Mouse (Mus musculus) forebrain, embryonic 12.5 days (tissue): ENCODE measurements around the gene Gm20388. TPM values are rescaled to one million over a fixed set of nuclear protein-coding genes. Genes with fewer than 3 reads are reported as not detected.

Experiments
- ATAC-seq: fragments of 200-750 bp; cut with Nextera tagmentation; 2 replicates; pipeline ENCODE4 v1.8.0; 2017; ENCODE audit warnings: moderate TSS enrichment; ENCODE audit not compliant: low FRiP score
- H3K27ac ChIP-seq: fragments of 300-500 bp; sonication (generic); 2 replicates; pipeline ENCODE4 v1.5.1; 2016; ENCODE audit warnings: mild to moderate bottlenecking
- H3K27me3 ChIP-seq: fragments of 300-500 bp; sonication (generic); 2 replicates; pipeline ENCODE4 v1.6.1; 2016; ENCODE audit warnings: mild to moderate bottlenecking
- H3K36me3 ChIP-seq: fragments of 300-500 bp; sonication (generic); replicated peaks from 2 replicates; pipeline ENCODE4 v1.6.1; 2016; ENCODE audit warnings: mild to moderate bottlenecking
- H3K4me1 ChIP-seq: fragments of 300-500 bp; sonication (generic); 2 replicates; pipeline ENCODE4 v1.6.1; 2016
- H3K4me2 ChIP-seq: fragments of 300-500 bp; sonication (generic); 2 replicates; pipeline ENCODE4 v1.6.1; 2016; ENCODE audit warnings: mild to moderate bottlenecking, moderate library complexity
- H3K4me3 ChIP-seq: fragments of 300-500 bp; sonication (generic); replicated peaks from 2 replicates; pipeline ENCODE4 v1.5.1; 2016; ENCODE audit warnings: mild to moderate bottlenecking
- H3K9ac ChIP-seq: fragments of 300-500 bp; sonication (generic); 2 replicates; pipeline ENCODE4 v1.6.1; 2016; ENCODE audit warnings: mild to moderate bottlenecking
- H3K9me3 ChIP-seq: fragments of 300-500 bp; sonication (generic); 2 replicates; pipeline ENCODE4 v1.6.1; 2016
- WGBS: fragments of 180-500 bp; shearing (Covaris S2); methylation state at CpG from one replicate; pipeline ENCODE4 v1.1.7; 2016; 5-methylcytosine and 5-hydroxymethylcytosine counted together
- polyA plus RNA-seq: library from polyadenylated mRNA; unstranded; fragments of >200 nt; fragmentation: Nextera tagmentation; extraction: Ambion mirVana; gene quantifications from 2 replicates; pipeline ENCODE4 v1.2.1, GENCODE M21; 2016

Gm20388 gene
- polyA plus RNA-seq, 1 experiment from 2014 or later: not detected

GRCm38 (mm10) chr8:121844765-121845164 lies 1934.1 kb downstream of the Gm20388 start:
- no peak for ATAC-seq

GRCm38 (mm10) chr8:121846815-121847214 lies 1936.2 kb downstream of the Gm20388 start:
- Histone ChIP-seq H3K9ac (no peak overlapping the region; the same call in 1 of the 2 replicates), H3K4me1 (peaks cover 17% of the 10 kb centered on the region), H3K27me3 (0 out of 2 replicates have a peak, but pooled peaks cover 7% of the 10 kb centered on the region), H3K36me3 (no peaks in the 10 kb centered on the region; the same call in 1 of the 2 replicates), H3K4me2 (no peak overlapping the region), H3K4me3 (no peak overlapping the region), H3K27ac (no peak overlapping the region), H3K9me3 (no peaks in the 10 kb centered on the region)
- ATAC-seq: no peak

More at GRCm38 (mm10) chr8:121844765-121845164, 1934.1 kb downstream of the Gm20388 start:
- Histone ChIP-seq H3K9me3 (no peaks in the 10 kb centered on the region), H3K27me3 (0 out of 2 replicates have a peak, but pooled peaks cover 7% of the 10 kb centered on the region), H3K4me3 (no peak overlapping the region), H3K27ac (no peak overlapping the region), H3K4me1 (0 out of 2 replicates have a peak, but pooled peaks cover 2% of the 10 kb centered on the region), H3K9ac (no peak overlapping the region), H3K36me3 (peaks cover 5% of the 10 kb centered on the region; the same call in 1 of the 2 replicates), H3K4me2 (no peak overlapping the region)
- WGBS: 52% methylated on average over 6 of the region's 7 CpGs

- H3K4me2 ChIP-seq: no peak overlapping the region
- 0 out of 2 replicates have a peak, but pooled peaks cover 7% of the 10 kb centered on the region for H3K27me3 ChIP-seq
- no peaks in the 10 kb centered on the region; the same call in 1 of the 2 replicates for H3K36me3 ChIP-seq
- ATAC-seq: no peak
- no peak overlapping the region for H3K4me3 ChIP-seq
- H3K9me3 ChIP-seq: no peaks in the 10 kb centered on the region
- H3K27ac ChIP-seq: no peak overlapping the region
- 75% methylated on average over 10 of the region's 10 CpGs for WGBS
- peaks cover 18% of the 10 kb centered on the region for H3K4me1 ChIP-seq
- H3K9ac ChIP-seq: no peak overlapping the region
Observed at GRCm38 (mm10) chr8:121847261-121847822, 1936.7 kb downstream of the Gm20388 start.

- Histone ChIP-seq H3K4me1 (peaks cover 18% of the 10 kb centered on the region), H3K4me3 (no peak overlapping the region), H3K4me2 (no peak overlapping the region), H3K36me3 (no peaks in the 10 kb centered on the region), H3K9me3 (no peaks in the 10 kb centered on the region), H3K27me3 (0 out of 2 replicates have a peak, but pooled peaks cover 7% of the 10 kb centered on the region), H3K27ac (no peak overlapping the region), H3K9ac (no peak overlapping the region)
- WGBS: 73% methylated on average over 6 of the region's 6 CpGs
- ATAC-seq: no peak
Observed at GRCm38 (mm10) chr8:121847987-121848386, 1937.3 kb downstream of the Gm20388 start.

- H3K27ac ChIP-seq: no peak overlapping the region
- no peaks in the 10 kb centered on the region for H3K9me3 ChIP-seq
- no peak overlapping the region for H3K4me2 ChIP-seq
- WGBS: 76% methylated on average over 10 of the region's 10 CpGs
- 0 out of 2 replicates have a peak, but pooled peaks cover 7% of the 10 kb centered on the region for H3K27me3 ChIP-seq
- no peak overlapping the region for H3K9ac ChIP-seq
- H3K4me1 ChIP-seq: peaks cover 18% of the 10 kb centered on the region
- H3K4me3 ChIP-seq: no peak overlapping the region
- ATAC-seq: no peak
- no peaks in the 10 kb centered on the region for H3K36me3 ChIP-seq
Observed at GRCm38 (mm10) chr8:121848495-121848894, 1937.9 kb downstream of the Gm20388 start.

GRCm38 (mm10) chr8:121849303-121849702 lies 1938.7 kb downstream of the Gm20388 start:
- Histone ChIP-seq H3K4me3 (no peak overlapping the region), H3K9ac (no peak overlapping the region), H3K36me3 (no peaks in the 10 kb centered on the region), H3K4me1 (peaks cover 18% of the 10 kb centered on the region), H3K4me2 (no peak overlapping the region), H3K9me3 (no peaks in the 10 kb centered on the region), H3K27ac (no peak overlapping the region), H3K27me3 (0 out of 2 replicates have a peak, but pooled peaks cover 7% of the 10 kb centered on the region)
- 73% methylated on average over 9 of the region's 9 CpGs for WGBS
- ATAC-seq: no peak

DNA sequence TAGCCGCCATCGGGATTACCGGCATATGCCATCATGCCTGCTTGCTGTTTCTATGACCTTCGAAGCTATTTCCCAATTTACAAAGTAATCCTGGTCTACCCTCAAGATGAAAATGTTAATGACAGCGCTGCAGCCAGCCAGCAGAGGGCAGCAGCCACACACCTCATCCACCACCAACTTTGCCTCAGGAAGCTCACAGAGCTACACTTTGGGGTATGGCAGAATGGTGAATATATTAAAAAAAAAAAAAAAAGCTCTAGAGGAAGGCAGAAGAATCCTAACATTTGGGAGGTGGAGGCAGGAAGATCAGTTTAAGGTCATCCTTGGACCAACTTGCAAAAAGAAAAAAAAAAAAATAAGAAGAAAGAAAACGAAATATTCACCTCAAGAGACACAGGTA lies 1939.4 kb downstream of the Gm20388 start:
- H3K9me3 ChIP-seq: no peaks in the 10 kb centered on the region
- H3K4me3 ChIP-seq: no peak overlapping the region
- WGBS: 10% methylated on average over 6 of the region's 6 CpGs

DNA sequence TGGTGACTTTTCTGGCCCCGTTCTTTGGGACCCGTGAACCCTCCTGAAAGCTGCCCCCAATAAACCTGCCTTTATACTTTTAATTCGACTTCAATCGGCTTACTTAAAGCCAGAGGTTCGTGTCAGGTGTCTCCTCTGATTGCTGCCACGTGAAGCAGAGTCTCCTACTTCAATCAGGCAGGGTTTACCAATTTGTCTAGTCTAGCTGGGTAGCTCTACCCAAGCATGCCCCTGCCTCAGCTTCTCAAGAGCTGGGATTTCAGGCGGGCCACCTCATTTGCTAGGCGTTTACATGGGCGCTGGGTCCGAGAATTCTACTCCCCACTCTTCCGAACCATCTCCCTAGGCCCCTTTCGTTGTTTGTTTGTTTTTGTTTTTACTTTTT lies 1939.8 kb downstream of the Gm20388 start:
- Histone ChIP-seq H3K4me1 (peaks cover 16% of the 10 kb centered on the region), H3K36me3 (no peaks in the 10 kb centered on the region), H3K27me3 (0 out of 2 replicates have a peak, but pooled peaks cover 7% of the 10 kb centered on the region), H3K27ac (no peak overlapping the region), H3K4me3 (no peak overlapping the region), H3K4me2 (peak overlapping the region; percentile 53), H3K9me3 (no peaks in the 10 kb centered on the region), H3K9ac (peak overlapping the region; percentile 48; the same call in 1 of the 2 replicates)
- ATAC-seq: peak; percentile 33
- 41% methylated on average over 12 of the region's 12 CpGs for WGBS

More for the DNA sequence above, 1939.4 kb downstream of the Gm20388 start:
- ATAC-seq: 0 out of 2 replicates have a peak, but pooled peaks have one; percentile 27
- Histone ChIP-seq H3K4me2 (no peak overlapping the region), H3K27me3 (0 out of 2 replicates have a peak, but pooled peaks cover 7% of the 10 kb centered on the region), H3K9ac (no peak overlapping the region), H3K4me1 (peaks cover 16% of the 10 kb centered on the region), H3K36me3 (no peaks in the 10 kb centered on the region), H3K27ac (no peak overlapping the region)

- peak overlapping the region; percentile 22 for H3K4me3 ChIP-seq
- peaks cover 16% of the 10 kb centered on the region for H3K4me1 ChIP-seq
- peak; percentile 84 for ATAC-seq
Observed at GRCm38 (mm10) chr8:121850821-121851470, 1940.3 kb downstream of the Gm20388 start.

GRCm38 (mm10) chr8:121851716-121852115 lies 1941.1 kb downstream of the Gm20388 start:
- Histone ChIP-seq H3K36me3 (no peaks in the 10 kb centered on the region), H3K4me3 (no peak overlapping the region), H3K9me3 (no peaks in the 10 kb centered on the region), H3K27me3 (0 out of 2 replicates have a peak, but pooled peaks cover 7% of the 10 kb centered on the region), H3K4me1 (peaks cover 16% of the 10 kb centered on the region), H3K27ac (no peak overlapping the region), H3K9ac (0 out of 2 replicates have a peak overlapping the region, but pooled peaks have one; percentile 39), H3K4me2 (0 out of 2 replicates have a peak overlapping the region, but pooled peaks have one; percentile 53)
- WGBS: 52% methylated on average over 7 of the region's 7 CpGs
- no peak for ATAC-seq

More at GRCm38 (mm10) chr8:121850821-121851470, 1940.3 kb downstream of the Gm20388 start:
- H3K9ac ChIP-seq: peak overlapping the region; percentile 48
- 0 out of 2 replicates have a peak, but pooled peaks cover 7% of the 10 kb centered on the region for H3K27me3 ChIP-seq
- no peaks in the 10 kb centered on the region for H3K36me3 ChIP-seq
- no peak overlapping the region for H3K27ac ChIP-seq
- WGBS: 5% methylated on average over 24 of the region's 24 CpGs
- H3K4me2 ChIP-seq: peak overlapping the region; percentile 53
- H3K9me3 ChIP-seq: no peaks in the 10 kb centered on the region

GRCm38 (mm10) chr8:121852464-121852863 lies 1941.8 kb downstream of the Gm20388 start:
- Histone ChIP-seq H3K4me1 (peaks cover 16% of the 10 kb centered on the region), H3K27me3 (0 out of 2 replicates have a peak, but pooled peaks cover 7% of the 10 kb centered on the region), H3K4me3 (no peak overlapping the region), H3K4me2 (no peak overlapping the region), H3K27ac (no peak overlapping the region), H3K36me3 (no peaks in the 10 kb centered on the region), H3K9ac (no peak overlapping the region), H3K9me3 (no peaks in the 10 kb centered on the region)
- ATAC-seq: no peak
- 71% methylated on average over 7 of the region's 7 CpGs for WGBS

- 82% methylated on average over 2 of the region's 2 CpGs for WGBS
- Histone ChIP-seq H3K9ac (no peak overlapping the region), H3K27ac (no peak overlapping the region)
Observed at GRCm38 (mm10) chr8:121853586-121853985, 1942.9 kb downstream of the Gm20388 start.

More at GRCm38 (mm10) chr8:121853586-121853985, 1942.9 kb downstream of the Gm20388 start:
- H3K4me3 ChIP-seq: no peak overlapping the region
- H3K27me3 ChIP-seq: 0 out of 2 replicates have a peak, but pooled peaks cover 5% of the 10 kb centered on the region
- no peak overlapping the region for H3K4me2 ChIP-seq
- H3K9me3 ChIP-seq: no peaks in the 10 kb centered on the region
- peaks cover 16% of the 10 kb centered on the region for H3K4me1 ChIP-seq
- no peaks in the 10 kb centered on the region for H3K36me3 ChIP-seq
- no peak for ATAC-seq
